Mouse (Mus musculus): ENCODE results near the gene Catsperg1.
"Not testable (repeated sequence)": the region's sequence is repeated elsewhere in the genome, so short reads cannot be mapped to it uniquely, and the experiment has no call there.

DNA sequence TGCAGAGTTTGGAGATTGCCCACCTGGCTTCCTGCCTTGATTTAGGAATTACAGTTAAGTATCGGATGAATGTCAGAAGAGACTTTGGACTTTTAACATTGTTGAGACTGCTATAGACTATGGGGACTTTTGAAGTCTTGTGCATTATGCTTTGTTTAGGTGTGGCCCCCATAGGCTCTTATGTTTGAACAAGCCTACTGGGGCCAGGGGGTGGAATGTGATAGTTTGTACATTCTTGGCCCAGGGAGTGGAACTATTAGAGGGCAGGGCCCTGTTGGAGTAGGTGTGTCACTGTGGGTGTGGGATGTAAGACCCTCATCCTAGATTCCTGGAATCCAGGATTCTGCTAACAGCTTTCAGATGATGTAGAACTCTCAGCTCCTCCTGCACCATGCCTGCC lies 19.6 kb downstream of the Catsperg1 start:
- TF ChIP-seq CTCF (conservative IDR thresholded peaks at IDR 0.05 in 1 of 2, IDR thresholded peaks at IDR 0.05 in 1 of 2; ENCODE audit: low read depth in 2 of 2, low read length in 2 of 2); EP300 (IDR thresholded peaks at IDR 0.05; ENCODE audit: low read length); TBP (conservative IDR thresholded peaks at IDR 0.05; ENCODE audit: low read depth, low read length); POLR2A (IDR thresholded peaks at IDR 0.05; ENCODE audit: low read depth, low read length); UBTF (IDR thresholded peaks at IDR 0.05; ENCODE audit: low read depth, low read length); ZC3H11A (IDR thresholded peaks at IDR 0.05; ENCODE audit: low read depth, low read length); JUN (IDR thresholded peaks at IDR 0.05; ENCODE audit: insufficient read depth, low read depth, low read length); MEF2A (IDR thresholded peaks at IDR 0.05; ENCODE audit: borderline replicate concordance, low read depth, low read length); E2F4 (IDR thresholded peaks at IDR 0.05; ENCODE audit: insufficient replicate concordance, low read depth, low read length); TCF12 (IDR thresholded peaks at IDR 0.05; ENCODE audit: low read depth, low read length); ZNF384 (IDR thresholded peaks at IDR 0.05; ENCODE audit: low read depth, low read length): not testable (repeated sequence)

Data from CH12.LX (cell line).